Mouse (Mus musculus) megakaryocyte, embryonic 14.5 days (primary cell): ENCODE results near the gene Mfsd4a. TPM values are rescaled to one million over a fixed set of nuclear protein-coding genes. Genes with fewer than 3 reads are reported as not detected.

ENCODE experiments used
- H3K27me3 ChIP-seq: replicated peaks from 2 replicates; pipeline ENCODE3; 2012; ENCODE audit warnings: inconsistent platforms
- H3K36me3 ChIP-seq: replicated peaks from 2 replicates; pipeline ENCODE3; 2012; ENCODE audit warnings: low read length, inconsistent platforms, mixed read lengths
- H3K4me1 ChIP-seq: 2 replicates; pipeline ENCODE4 v1.6.1; 2012; ENCODE audit warnings: inconsistent platforms
- H3K4me3 ChIP-seq: replicated peaks from 2 replicates; pipeline ENCODE3; 2012; ENCODE audit warnings: moderate library complexity, mild to moderate bottlenecking, inconsistent platforms
- H3K9me3 ChIP-seq: 2 replicates; pipeline ENCODE4 v1.6.1; 2012; ENCODE audit warnings: inconsistent platforms
- FLI1 ChIP-seq: IDR thresholded peaks from 2 replicates; pipeline ENCODE4 v1.6.1; 2012; ENCODE audit warnings: low read length, inconsistent platforms, mixed read lengths
- GATA1 ChIP-seq: IDR thresholded peaks from 3 replicates; pipeline ENCODE4 v1.6.1; 2012; ENCODE audit warnings: mixed read lengths, low read length, inconsistent platforms, borderline replicate concordance
- polyA plus RNA-seq: library from polyadenylated mRNA; stranded (reverse); fragments of >175 nt; gene quantifications from 2 replicates; pipeline ENCODE4 v1.2.3, GENCODE M21; 2012; ENCODE audit warnings: low replicate concordance; ENCODE audit not compliant: insufficient read depth

The Mfsd4a gene
- polyA plus RNA-seq, 1 experiment, result not detected

GRCm38 (mm10) chr1:132098076-132098475 lies 30.2 kb upstream of the Mfsd4a start:
- H3K4me3 ChIP-seq, result no peak overlapping the region
- peaks cover 10% of the 10 kb centered on the region for H3K9me3 ChIP-seq
- H3K27me3 ChIP-seq, result peaks cover 17% of the 10 kb centered on the region
- H3K4me1 ChIP-seq, result peaks cover 42% of the 10 kb centered on the region
- H3K36me3 ChIP-seq, result no peaks in the 10 kb centered on the region
- TF ChIP-seq GATA1 (no peak), FLI1 (no peak)

GRCm38 (mm10) chr1:132095356-132096004 lies 27.6 kb upstream of the Mfsd4a start:
- Histone ChIP-seq H3K4me1 (peaks cover 51% of the 10 kb centered on the region), H3K36me3 (no peaks in the 10 kb centered on the region), H3K4me3 (peak overlapping the region; percentile 57), H3K27me3 (peaks cover 11% of the 10 kb centered on the region), H3K9me3 (peaks cover 2% of the 10 kb centered on the region; the same call in 1 of the 2 replicates)
- TF ChIP-seq GATA1 (peak; percentile 79; the same call in 1 of the 3 replicates), FLI1 (peak; percentile 39; the same call in 1 of the 2 replicates)

- Histone ChIP-seq H3K36me3 (no peaks in the 10 kb centered on the region), H3K9me3 (no peaks in the 10 kb centered on the region), H3K4me1 (peaks cover 45% of the 10 kb centered on the region), H3K27me3 (peaks cover 2% of the 10 kb centered on the region), H3K4me3 (no peak overlapping the region)
- no peak for TF ChIP-seq GATA1
These were observed 25.4 kb upstream of the Mfsd4a start for GRCm38 (mm10) chr1:132093269-132093668.

GRCm38 (mm10) chr1:132090266-132090665 lies 22.4 kb upstream of the Mfsd4a start:
- Histone ChIP-seq H3K4me3 (no peak overlapping the region), H3K27me3 (peaks cover 2% of the 10 kb centered on the region), H3K4me1 (peaks cover 33% of the 10 kb centered on the region), H3K9me3 (no peaks in the 10 kb centered on the region), H3K36me3 (no peaks in the 10 kb centered on the region)
- TF ChIP-seq FLI1, result no peak
- no peak for TF ChIP-seq GATA1

GRCm38 (mm10) chr1:132089767-132090166 lies 21.9 kb upstream of the Mfsd4a start:
- no peak for TF ChIP-seq GATA1
- no peak for TF ChIP-seq FLI1
- no peaks in the 10 kb centered on the region for H3K36me3 ChIP-seq

GRCm38 (mm10) chr1:132088181-132088671 lies 20.4 kb upstream of the Mfsd4a start:
- TF ChIP-seq FLI1, result no peak
- no peak for TF ChIP-seq GATA1
- Histone ChIP-seq H3K27me3 (peaks cover 2% of the 10 kb centered on the region), H3K4me1 (peaks cover 36% of the 10 kb centered on the region), H3K36me3 (no peaks in the 10 kb centered on the region), H3K4me3 (no peak overlapping the region), H3K9me3 (0 out of 2 replicates have a peak, but pooled peaks cover 5% of the 10 kb centered on the region)

More at GRCm38 (mm10) chr1:132089767-132090166, 21.9 kb upstream of the Mfsd4a start:
- H3K9me3 ChIP-seq, result no peaks in the 10 kb centered on the region
- H3K4me3 ChIP-seq, result no peak overlapping the region
- peaks cover 35% of the 10 kb centered on the region for H3K4me1 ChIP-seq
- H3K27me3 ChIP-seq, result peaks cover 2% of the 10 kb centered on the region

GRCm38 (mm10) chr1:132085181-132086049 lies 17.6 kb upstream of the Mfsd4a start:
- TF ChIP-seq FLI1 (no peak), GATA1 (no peak)
- Histone ChIP-seq H3K36me3 (no peaks in the 10 kb centered on the region), H3K4me1 (peaks cover 25% of the 10 kb centered on the region), H3K9me3 (peaks cover 25% of the 10 kb centered on the region), H3K27me3 (peaks cover 5% of the 10 kb centered on the region), H3K4me3 (no peak overlapping the region)

- H3K4me3 ChIP-seq, result no peak overlapping the region
- no peaks in the 10 kb centered on the region for H3K36me3 ChIP-seq
- TF ChIP-seq GATA1, result no peak
- TF ChIP-seq FLI1, result no peak
- peaks cover 32% of the 10 kb centered on the region for H3K9me3 ChIP-seq
- H3K4me1 ChIP-seq, result no peaks in the 10 kb centered on the region
- peaks cover 38% of the 10 kb centered on the region for H3K27me3 ChIP-seq
These were observed 10.6 kb upstream of the Mfsd4a start for GRCm38 (mm10) chr1:132078413-132078812.

- Histone ChIP-seq H3K27me3 (peaks cover 45% of the 10 kb centered on the region), H3K4me3 (no peak overlapping the region), H3K4me1 (no peaks in the 10 kb centered on the region), H3K9me3 (peaks cover 15% of the 10 kb centered on the region), H3K36me3 (no peaks in the 10 kb centered on the region)
- TF ChIP-seq FLI1 (no peak), GATA1 (no peak)
These were observed 7.7 kb upstream of the Mfsd4a start for GRCm38 (mm10) chr1:132075576-132075975.

GRCm38 (mm10) chr1:132070659-132071058 lies 2.8 kb upstream of the Mfsd4a start:
- no peak overlapping the region for H3K4me3 ChIP-seq
- H3K27me3 ChIP-seq, result peaks cover 71% of the 10 kb centered on the region
- no peaks in the 10 kb centered on the region for H3K36me3 ChIP-seq
- TF ChIP-seq GATA1, result no peak
- TF ChIP-seq FLI1, result no peak
- peaks cover 16% of the 10 kb centered on the region for H3K4me1 ChIP-seq
- no peaks in the 10 kb centered on the region for H3K9me3 ChIP-seq
